Mouse (Mus musculus): Measurements from ENCODE around the gene B4galt3. TPM values are rescaled to one million over a fixed set of nuclear protein-coding genes. Genes with fewer than 3 reads are reported as not detected.

The B4galt3 gene
- polyA plus RNA-seq, 1 experiment from 2014 or later, result 70.6 TPM

GRCm38 (mm10) chr1:171226780-171227179 is 43.3 kb upstream of the B4galt3 start:
- ATAC-seq (ENCODE audit: insufficient read depth, low FRiP score, low TSS enrichment) (no peak), DNase-seq (ENCODE audit: low spot score) (no peak)
- no peak overlapping the region for H3K4me2 ChIP-seq (ENCODE audit: low read depth)
- H3K9me3 ChIP-seq (ENCODE audit: control insufficient read depth, low read length), result no peaks in the 10 kb centered on the region
- H3K9ac ChIP-seq (ENCODE audit: low read length), result no peak overlapping the region
- H3K4me3 ChIP-seq (ENCODE audit: low read depth, low read length), result no peak overlapping the region
- WGBS, result 51% methylated on average over 4 of the region's 4 CpGs
- no peaks in the 10 kb centered on the region for H3K4me1 ChIP-seq (ENCODE audit: control insufficient read depth, insufficient read depth, low read length)
- H3K36me3 ChIP-seq (ENCODE audit: control insufficient read depth, insufficient read depth, low read length), result no peaks in the 10 kb centered on the region
- H3K27me3 ChIP-seq (ENCODE audit: control insufficient read depth, insufficient read depth, low read length), result no peaks in the 10 kb centered on the region
- no peak overlapping the region for H3K27ac ChIP-seq (ENCODE audit: low read depth, low read length)

- no peak overlapping the region for H3K27ac ChIP-seq (ENCODE audit: low read depth, low read length)
- no peak overlapping the region for H3K4me3 ChIP-seq (ENCODE audit: low read depth, low read length)
- no peak overlapping the region for H3K4me2 ChIP-seq (ENCODE audit: low read depth)
- 88% methylated on average over 1 of the region's 1 CpGs for WGBS
- no peak for DNase-seq (ENCODE audit: low spot score)
- ATAC-seq (ENCODE audit: insufficient read depth, low FRiP score, low TSS enrichment), result no peak
- H3K27me3 ChIP-seq (ENCODE audit: control insufficient read depth, insufficient read depth, low read length), result no peaks in the 10 kb centered on the region
- H3K4me1 ChIP-seq (ENCODE audit: control insufficient read depth, insufficient read depth, low read length), result no peaks in the 10 kb centered on the region
- H3K9me3 ChIP-seq (ENCODE audit: control insufficient read depth, low read length), result no peaks in the 10 kb centered on the region
- no peak overlapping the region for H3K9ac ChIP-seq (ENCODE audit: low read length)
- H3K36me3 ChIP-seq (ENCODE audit: control insufficient read depth, insufficient read depth, low read length), result no peaks in the 10 kb centered on the region
Measured at GRCm38 (mm10) chr1:171227879-171228278, 42.2 kb upstream of the B4galt3 start.

GRCm38 (mm10) chr1:171229750-171230149 is 40.4 kb upstream of the B4galt3 start:
- H3K9ac ChIP-seq (ENCODE audit: low read length), result no peak overlapping the region
- no peaks in the 10 kb centered on the region for H3K4me1 ChIP-seq (ENCODE audit: control insufficient read depth, insufficient read depth, low read length)
- no peak for ATAC-seq (ENCODE audit: insufficient read depth, low FRiP score, low TSS enrichment)
- whole genome bisulfite sequencing, result 54% methylated on average over 6 of the region's 6 CpGs
- DNase-seq (ENCODE audit: low spot score), result no peak
- H3K9me3 ChIP-seq (ENCODE audit: control insufficient read depth, low read length), result no peaks in the 10 kb centered on the region
- H3K4me2 ChIP-seq (ENCODE audit: low read depth), result no peak overlapping the region
- no peaks in the 10 kb centered on the region for H3K27me3 ChIP-seq (ENCODE audit: control insufficient read depth, insufficient read depth, low read length)
- H3K36me3 ChIP-seq (ENCODE audit: control insufficient read depth, insufficient read depth, low read length), result peaks cover 7% of the 10 kb centered on the region; the same call in 1 of the 2 replicates
- no peak overlapping the region for H3K4me3 ChIP-seq (ENCODE audit: low read depth, low read length)
- H3K27ac ChIP-seq (ENCODE audit: low read depth, low read length), result no peak overlapping the region

GRCm38 (mm10) chr1:171230215-171230614 is 39.9 kb upstream of the B4galt3 start:
- no peak for ATAC-seq (ENCODE audit: insufficient read depth, low FRiP score, low TSS enrichment)
- no peak overlapping the region for H3K4me2 ChIP-seq (ENCODE audit: low read depth)
- WGBS, result 68% methylated on average over 3 of the region's 3 CpGs
- DNase-seq (ENCODE audit: low spot score), result no peak
- peaks cover 8% of the 10 kb centered on the region for H3K36me3 ChIP-seq (ENCODE audit: control insufficient read depth, insufficient read depth, low read length)
- no peaks in the 10 kb centered on the region for H3K9me3 ChIP-seq (ENCODE audit: control insufficient read depth, low read length)
- H3K4me3 ChIP-seq (ENCODE audit: low read depth, low read length), result no peak overlapping the region
- H3K4me1 ChIP-seq (ENCODE audit: control insufficient read depth, insufficient read depth, low read length), result no peaks in the 10 kb centered on the region
- H3K27ac ChIP-seq (ENCODE audit: low read depth, low read length), result no peak overlapping the region
- H3K9ac ChIP-seq (ENCODE audit: low read length), result no peak overlapping the region
- no peaks in the 10 kb centered on the region for H3K27me3 ChIP-seq (ENCODE audit: control insufficient read depth, insufficient read depth, low read length)

- H3K9ac ChIP-seq (ENCODE audit: low read length), result no peak overlapping the region
- no peaks in the 10 kb centered on the region for H3K9me3 ChIP-seq (ENCODE audit: control insufficient read depth, low read length)
- no peak overlapping the region for H3K4me3 ChIP-seq (ENCODE audit: low read depth, low read length)
- H3K4me2 ChIP-seq (ENCODE audit: low read depth), result no peak overlapping the region
- WGBS, result 83% methylated on average over 4 of the region's 4 CpGs
- H3K27me3 ChIP-seq (ENCODE audit: control insufficient read depth, insufficient read depth, low read length), result no peaks in the 10 kb centered on the region
- no peaks in the 10 kb centered on the region for H3K4me1 ChIP-seq (ENCODE audit: control insufficient read depth, insufficient read depth, low read length)
- H3K27ac ChIP-seq (ENCODE audit: low read depth, low read length), result no peak overlapping the region
- DNase-seq (ENCODE audit: low spot score) (no peak), ATAC-seq (ENCODE audit: insufficient read depth, low FRiP score, low TSS enrichment) (no peak)
- H3K36me3 ChIP-seq (ENCODE audit: control insufficient read depth, insufficient read depth, low read length), result peaks cover 16% of the 10 kb centered on the region
Measured at GRCm38 (mm10) chr1:171231844-171232243, 38.3 kb upstream of the B4galt3 start.

GRCm38 (mm10) chr1:171232348-171232747 is 37.8 kb upstream of the B4galt3 start:
- ATAC-seq (ENCODE audit: insufficient read depth, low FRiP score, low TSS enrichment), result no peak
- Histone ChIP-seq H3K36me3 (ENCODE audit: control insufficient read depth, insufficient read depth, low read length) (peaks cover 16% of the 10 kb centered on the region), H3K9me3 (ENCODE audit: control insufficient read depth, low read length) (no peaks in the 10 kb centered on the region), H3K4me1 (ENCODE audit: control insufficient read depth, insufficient read depth, low read length) (no peaks in the 10 kb centered on the region), H3K4me3 (ENCODE audit: low read depth, low read length) (no peak overlapping the region), H3K27me3 (ENCODE audit: control insufficient read depth, insufficient read depth, low read length) (no peaks in the 10 kb centered on the region), H3K9ac (ENCODE audit: low read length) (no peak overlapping the region), H3K4me2 (ENCODE audit: low read depth) (no peak overlapping the region), H3K27ac (ENCODE audit: low read depth, low read length) (no peak overlapping the region)
- DNase-seq (ENCODE audit: low spot score), result no peak
- WGBS, result 88% methylated on average over 5 of the region's 5 CpGs

GRCm38 (mm10) chr1:171232800-171233730 is 37.1 kb upstream of the B4galt3 start:
- no peak for ATAC-seq (ENCODE audit: insufficient read depth, low FRiP score, low TSS enrichment)

GRCm38 (mm10) chr1:171234126-171234525 is 36.0 kb upstream of the B4galt3 start, which contains the start of gene Fcer1g:
Gene Fcer1g, minus strand, starts transcription at chr1:171234365.
- Histone ChIP-seq H3K4me2 (ENCODE audit: low read depth) (no peak within 1 kb of the TSS), H3K9me3 (ENCODE audit: control insufficient read depth, low read length) (no peaks in the 10 kb centered on the region), H3K36me3 (ENCODE audit: control insufficient read depth, insufficient read depth, low read length) (peaks cover 19% of the 10 kb centered on the region), H3K4me1 (ENCODE audit: control insufficient read depth, insufficient read depth, low read length) (no peaks in the 10 kb centered on the region), H3K4me3 (ENCODE audit: low read depth, low read length) (no peak within 1 kb of the TSS), H3K9ac (ENCODE audit: low read length) (no peak within 1 kb of the TSS), H3K27ac (ENCODE audit: low read depth, low read length) (no peak within 1 kb of the TSS), H3K27me3 (ENCODE audit: control insufficient read depth, insufficient read depth, low read length) (no peaks in the 10 kb centered on the region)
- ATAC-seq (ENCODE audit: insufficient read depth, low FRiP score, low TSS enrichment) (no peak), DNase-seq (ENCODE audit: low spot score) (no peak)
- WGBS, result 93% methylated on average over 14 of the region's 14 CpGs

More at GRCm38 (mm10) chr1:171232800-171233730, 37.1 kb upstream of the B4galt3 start:
- 85% methylated on average over 12 of the region's 12 CpGs for WGBS
- H3K9me3 ChIP-seq (ENCODE audit: control insufficient read depth, low read length), result no peaks in the 10 kb centered on the region
- DNase-seq (ENCODE audit: low spot score), result no peak
- no peaks in the 10 kb centered on the region for H3K27me3 ChIP-seq (ENCODE audit: control insufficient read depth, insufficient read depth, low read length)
- no peak overlapping the region for H3K4me3 ChIP-seq (ENCODE audit: low read depth, low read length)
- H3K4me1 ChIP-seq (ENCODE audit: control insufficient read depth, insufficient read depth, low read length), result no peaks in the 10 kb centered on the region
- H3K4me2 ChIP-seq (ENCODE audit: low read depth), result no peak overlapping the region
- H3K36me3 ChIP-seq (ENCODE audit: control insufficient read depth, insufficient read depth, low read length), result peaks cover 18% of the 10 kb centered on the region
- H3K9ac ChIP-seq (ENCODE audit: low read length), result no peak overlapping the region
- no peak overlapping the region for H3K27ac ChIP-seq (ENCODE audit: low read depth, low read length)

- peaks cover 19% of the 10 kb centered on the region for H3K36me3 ChIP-seq (ENCODE audit: control insufficient read depth, insufficient read depth, low read length)
Measured at GRCm38 (mm10) chr1:171234538-171234937, 35.6 kb upstream of the B4galt3 start.

More at GRCm38 (mm10) chr1:171234538-171234937, 35.6 kb upstream of the B4galt3 start:
- Histone ChIP-seq H3K4me2 (ENCODE audit: low read depth) (no peak overlapping the region), H3K9me3 (ENCODE audit: control insufficient read depth, low read length) (no peaks in the 10 kb centered on the region), H3K27ac (ENCODE audit: low read depth, low read length) (no peak overlapping the region), H3K4me1 (ENCODE audit: control insufficient read depth, insufficient read depth, low read length) (no peaks in the 10 kb centered on the region), H3K27me3 (ENCODE audit: control insufficient read depth, insufficient read depth, low read length) (no peaks in the 10 kb centered on the region), H3K9ac (ENCODE audit: low read length) (no peak overlapping the region), H3K4me3 (ENCODE audit: low read depth, low read length) (no peak overlapping the region)
- no peak for ATAC-seq (ENCODE audit: insufficient read depth, low FRiP score, low TSS enrichment)
- 91% methylated on average over 4 of the region's 4 CpGs for WGBS
- DNase-seq (ENCODE audit: low spot score), result no peak
